Mouse (Mus musculus) hindbrain, embryonic 13.5 days (tissue): ENCODE measurements around the gene Bptf. TPM values are rescaled to one million over a fixed set of nuclear protein-coding genes. Genes with fewer than 3 reads are reported as not detected.
"Not testable (repeated sequence)": the region's sequence is repeated elsewhere in the genome, so short reads cannot be mapped to it uniquely, and the experiment has no call there.

Experiments
- ATAC-seq: fragments of 200-750 bp; cut with Nextera tagmentation; 2 replicates; pipeline ENCODE4 v1.8.0; 2017; ENCODE audit warnings: moderate TSS enrichment; ENCODE audit not compliant: low FRiP score
- H3K27ac ChIP-seq: fragments of 300-500 bp; sonication (generic); 2 replicates; pipeline ENCODE4 v1.5.1; 2015; ENCODE audit warnings: inconsistent platforms, mild to moderate bottlenecking, moderate library complexity
- H3K27me3 ChIP-seq: fragments of 300-500 bp; sonication (generic); 2 replicates; pipeline ENCODE4 v1.6.1; 2015; ENCODE audit warnings: mild to moderate bottlenecking, inconsistent platforms
- H3K36me3 ChIP-seq: fragments of 300-500 bp; sonication (generic); 2 replicates; pipeline ENCODE4 v1.6.1; 2015; ENCODE audit warnings: mild to moderate bottlenecking, inconsistent platforms
- H3K4me1 ChIP-seq: fragments of 300-500 bp; sonication (generic); replicated peaks from 2 replicates; pipeline ENCODE4 v1.6.1; 2015; ENCODE audit warnings: inconsistent platforms
- H3K4me2 ChIP-seq: fragments of 300-500 bp; sonication (generic); 2 replicates; pipeline ENCODE4 v1.6.1; 2015; ENCODE audit warnings: inconsistent platforms, mild to moderate bottlenecking, moderate library complexity
- H3K4me3 ChIP-seq: fragments of 300-500 bp; sonication (generic); 2 replicates; pipeline ENCODE4 v1.5.1; 2015; ENCODE audit warnings: mild to moderate bottlenecking, inconsistent platforms
- H3K9ac ChIP-seq: fragments of 300-500 bp; sonication (generic); 2 replicates; pipeline ENCODE4 v1.6.1; 2015; ENCODE audit warnings: mild to moderate bottlenecking, inconsistent platforms
- H3K9me3 ChIP-seq: fragments of 300-500 bp; sonication (generic); 2 replicates; pipeline ENCODE4 v1.6.1; 2016; ENCODE audit warnings: inconsistent platforms
- WGBS: fragments of 180-500 bp; shearing (Covaris S2); methylation state at CpG from one replicate; pipeline ENCODE4 v1.1.7; 2015; 5-methylcytosine and 5-hydroxymethylcytosine counted together
- polyA plus RNA-seq: library from polyadenylated mRNA; unstranded; fragments of >200 nt; fragmentation: Nextera tagmentation; extraction: Ambion mirVana; gene quantifications from 2 replicates; pipeline ENCODE4 v1.2.1, GENCODE M21; 2015

Gene Bptf
- polyA plus RNA-seq, 1 experiment from 2014 or later: 34.0 TPM

- H3K9ac ChIP-seq: peak overlapping the region; percentile 6; the same call in 1 of the 2 replicates
- peak overlapping the region; percentile 52; the same call in 1 of the 2 replicates for H3K4me3 ChIP-seq
- no peaks in the 10 kb centered on the region for H3K36me3 ChIP-seq
- WGBS: 67% methylated on average over 4 of the region's 4 CpGs
- 0 out of 2 replicates have a peak, but pooled peaks cover 4% of the 10 kb centered on the region for H3K27me3 ChIP-seq
- H3K27ac ChIP-seq: peak overlapping the region; percentile 44; the same call in 1 of the 2 replicates
- peaks cover 37% of the 10 kb centered on the region for H3K4me1 ChIP-seq
- ATAC-seq: no peak
- H3K4me2 ChIP-seq: peak overlapping the region; percentile 90
- H3K9me3 ChIP-seq: no peaks in the 10 kb centered on the region
These were observed 107.5 kb downstream of the Bptf start for GRCm38 (mm10) chr11:107024406-107024805.

- no peak for ATAC-seq
- peaks cover 31% of the 10 kb centered on the region for H3K4me1 ChIP-seq
- WGBS: 92% methylated on average over 13 of the region's 13 CpGs
These were observed 109.8 kb downstream of the Bptf start for GRCm38 (mm10) chr11:107022050-107022683.

GRCm38 (mm10) chr11:107019722-107020121, 112.2 kb downstream of the Bptf start:
- H3K27ac ChIP-seq, H3K27me3 ChIP-seq, H3K9ac ChIP-seq, H3K4me3 ChIP-seq, ATAC-seq, H3K9me3 ChIP-seq, H3K4me2 ChIP-seq, H3K4me1 ChIP-seq, H3K36me3 ChIP-seq: not testable (repeated sequence)
- WGBS: 96% methylated on average over 5 of the region's 5 CpGs

More at GRCm38 (mm10) chr11:107022050-107022683, 109.8 kb downstream of the Bptf start:
- Histone ChIP-seq H3K9me3 (no peaks in the 10 kb centered on the region), H3K36me3 (no peaks in the 10 kb centered on the region), H3K27me3 (0 out of 2 replicates have a peak, but pooled peaks cover 4% of the 10 kb centered on the region), H3K27ac (no peak overlapping the region), H3K9ac (no peak overlapping the region), H3K4me3 (no peak overlapping the region), H3K4me2 (no peak overlapping the region)

GRCm38 (mm10) chr11:107019318-107019717, 112.6 kb downstream of the Bptf start:
- Histone ChIP-seq H3K27ac (no peak overlapping the region), H3K9ac (no peak overlapping the region), H3K27me3 (0 out of 2 replicates have a peak, but pooled peaks cover 4% of the 10 kb centered on the region), H3K4me2 (no peak overlapping the region), H3K36me3 (no peaks in the 10 kb centered on the region), H3K4me3 (no peak overlapping the region), H3K4me1 (peaks cover 3% of the 10 kb centered on the region; the same call in 1 of the 2 replicates), H3K9me3 (no peaks in the 10 kb centered on the region)
- ATAC-seq: no peak
- WGBS: 38% methylated on average over 4 of the region's 4 CpGs

GRCm38 (mm10) chr11:107018606-107019005, 113.3 kb downstream of the Bptf start:
- Histone ChIP-seq H3K4me1 (no peaks in the 10 kb centered on the region), H3K27me3 (0 out of 2 replicates have a peak, but pooled peaks cover 4% of the 10 kb centered on the region), H3K4me2 (no peak overlapping the region), H3K9me3 (no peaks in the 10 kb centered on the region), H3K36me3 (no peaks in the 10 kb centered on the region), H3K4me3 (no peak overlapping the region), H3K9ac (no peak overlapping the region), H3K27ac (no peak overlapping the region)
- WGBS: 23% methylated on average over 8 of the region's 8 CpGs
- no peak for ATAC-seq

GRCm38 (mm10) chr11:107017339-107017886, 114.5 kb downstream of the Bptf start:
- Histone ChIP-seq H3K36me3 (no peaks in the 10 kb centered on the region), H3K9me3 (no peaks in the 10 kb centered on the region), H3K27me3 (no peaks in the 10 kb centered on the region), H3K4me3 (no peak overlapping the region), H3K27ac (no peak overlapping the region), H3K4me1 (no peaks in the 10 kb centered on the region), H3K4me2 (no peak overlapping the region), H3K9ac (no peak overlapping the region)
- no peak for ATAC-seq
- WGBS: 63% methylated on average over 6 of the region's 6 CpGs

- peaks cover 2% of the 10 kb centered on the region for H3K4me1 ChIP-seq
- H3K9me3 ChIP-seq: no peaks in the 10 kb centered on the region
- H3K9ac ChIP-seq: no peak overlapping the region
- H3K4me3 ChIP-seq: no peak overlapping the region
- H3K27me3 ChIP-seq: no peaks in the 10 kb centered on the region
- WGBS: 62% methylated on average over 1 of the region's 1 CpGs
- H3K27ac ChIP-seq: no peak overlapping the region
- no peak for ATAC-seq
- H3K4me2 ChIP-seq: no peak overlapping the region
- no peaks in the 10 kb centered on the region for H3K36me3 ChIP-seq
These were observed 115.0 kb downstream of the Bptf start for GRCm38 (mm10) chr11:107016893-107017292.

GRCm38 (mm10) chr11:107015535-107016187, 116.3 kb downstream of the Bptf start:
- H3K9me3 ChIP-seq, H3K4me2 ChIP-seq, H3K27ac ChIP-seq, H3K36me3 ChIP-seq, H3K4me1 ChIP-seq, H3K27me3 ChIP-seq, ATAC-seq, H3K9ac ChIP-seq, H3K4me3 ChIP-seq: not testable (repeated sequence)
- 77% methylated on average over 11 of the region's 11 CpGs for WGBS

- Histone ChIP-seq H3K9me3 (no peaks in the 10 kb centered on the region), H3K4me1 (peaks cover 9% of the 10 kb centered on the region), H3K9ac (no peak overlapping the region), H3K4me2 (no peak overlapping the region), H3K27me3 (no peaks in the 10 kb centered on the region), H3K4me3 (no peak overlapping the region), H3K27ac (no peak overlapping the region), H3K36me3 (no peaks in the 10 kb centered on the region)
- ATAC-seq: no peak
- WGBS: 51% methylated on average over 14 of the region's 14 CpGs
These were observed 117.2 kb downstream of the Bptf start for GRCm38 (mm10) chr11:107014597-107015309.

- no peak overlapping the region for H3K4me2 ChIP-seq
- whole genome bisulfite sequencing: 76% methylated on average over 11 of the region's 11 CpGs
- ATAC-seq: no peak
These were observed 117.8 kb downstream of the Bptf start for GRCm38 (mm10) chr11:107014020-107014585.

GRCm38 (mm10) chr11:107012324-107013017, 119.5 kb downstream of the Bptf start:
- Histone ChIP-seq H3K9ac (peak overlapping the region; percentile 82), H3K27ac (peak overlapping the region; percentile 94), H3K4me2 (peak overlapping the region; percentile 60), H3K4me3 (peak overlapping the region; percentile 61), H3K4me1 (peaks cover 9% of the 10 kb centered on the region), H3K27me3 (no peaks in the 10 kb centered on the region), H3K9me3 (no peaks in the 10 kb centered on the region), H3K36me3 (no peaks in the 10 kb centered on the region)
- under 1% methylated on average over 37 of the region's 37 CpGs for WGBS
- peak; percentile 96 for ATAC-seq

More at GRCm38 (mm10) chr11:107014020-107014585, 117.8 kb downstream of the Bptf start:
- H3K4me1 ChIP-seq: peaks cover 9% of the 10 kb centered on the region
- H3K4me3 ChIP-seq: no peak overlapping the region
- H3K9me3 ChIP-seq: no peaks in the 10 kb centered on the region
- H3K9ac ChIP-seq: no peak overlapping the region
- H3K27ac ChIP-seq: no peak overlapping the region
- H3K27me3 ChIP-seq: no peaks in the 10 kb centered on the region
- no peaks in the 10 kb centered on the region for H3K36me3 ChIP-seq
